Mouse (Mus musculus) large intestine, adult 2 months (tissue): ENCODE results near the gene Fam19a2. TPM values are rescaled to one million over a fixed set of nuclear protein-coding genes. Genes with fewer than 3 reads are reported as not detected.

Experiments
- DNase-seq: peaks from one replicate; pipeline ENCODE4 v3.0.0-alpha.2; 2012; ENCODE audit warnings: low read depth, low spot score
- WGBS: fragments of 180-500 bp; shearing (Covaris S2); methylation state at CpG from one replicate; pipeline ENCODE4 v1.1.7; 2018; 5-methylcytosine and 5-hydroxymethylcytosine counted together
- polyA plus RNA-seq: library from polyadenylated mRNA; depleted of rRNA; stranded (reverse); fragments of >200 nt; gene quantifications from 2 replicates; pipeline ENCODE4 v1.2.3, GENCODE M21; 2012; rRNA removed

The Fam19a2 gene
- polyA plus RNA-seq, result 0.04 TPM in 1 of 2 replicates, not detected in the other

- peak; percentile 27 for DNase-seq
- 4% methylated on average over 12 of the region's 12 CpGs for WGBS
Observed at GRCm38 (mm10) chr10:123263876-123264309, at the start of gene Fam19a2. Fam19a2 (plus strand) TSS chr10:123263996.

- DNase-seq, result no peak
- WGBS, result 85% methylated on average over 5 of the region's 5 CpGs
Observed at GRCm38 (mm10) chr10:123222785-123223184, 41.0 kb upstream of the Fam19a2 start.

DNA sequence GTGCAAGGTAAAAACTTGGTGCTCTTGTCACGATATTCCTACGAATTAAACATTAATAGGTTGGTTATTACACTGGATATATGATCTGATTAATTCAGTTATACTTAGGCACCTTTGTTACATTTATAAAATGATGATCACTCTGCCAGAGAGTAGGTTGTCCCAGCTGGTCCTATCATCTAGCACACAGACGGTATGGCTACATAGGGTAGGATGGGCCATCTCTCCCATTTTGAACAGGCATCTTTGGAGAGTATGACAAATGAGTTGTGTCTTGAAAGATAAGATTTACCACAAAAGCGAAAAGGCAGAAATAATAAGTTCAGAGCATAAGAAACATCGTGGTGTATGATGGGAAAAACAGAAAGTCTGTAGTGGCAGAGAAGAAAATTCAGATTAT is 34.4 kb upstream of the Fam19a2 start:
- 87% methylated on average over 5 of the region's 5 CpGs for WGBS
- no peak for DNase-seq

DNA sequence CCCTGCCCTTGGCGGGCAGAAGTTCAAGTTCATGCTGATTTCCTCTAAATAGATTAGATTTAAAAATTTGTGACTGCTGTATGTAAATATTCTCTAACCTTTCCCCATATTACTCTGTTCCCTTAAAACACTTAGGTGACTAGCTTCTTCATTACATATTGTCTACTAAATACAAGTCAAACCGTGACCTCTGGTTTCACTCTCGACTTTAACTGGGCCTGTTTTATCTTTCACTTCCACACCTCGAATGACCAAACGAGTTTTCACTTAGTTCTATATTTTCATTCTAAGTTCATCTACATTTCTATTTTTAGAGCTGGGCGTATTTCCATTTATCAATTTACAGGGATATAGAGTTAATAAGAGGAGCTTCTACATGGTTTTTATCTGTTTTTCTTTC is 15.7 kb upstream of the Fam19a2 start:
- WGBS, result 76% methylated on average over 6 of the region's 6 CpGs
- DNase-seq, result no peak

- WGBS, result 64% methylated on average over 9 of the region's 9 CpGs
- no peak for DNase-seq
Observed at GRCm38 (mm10) chr10:123251904-123252303, 11.9 kb upstream of the Fam19a2 start.

DNA sequence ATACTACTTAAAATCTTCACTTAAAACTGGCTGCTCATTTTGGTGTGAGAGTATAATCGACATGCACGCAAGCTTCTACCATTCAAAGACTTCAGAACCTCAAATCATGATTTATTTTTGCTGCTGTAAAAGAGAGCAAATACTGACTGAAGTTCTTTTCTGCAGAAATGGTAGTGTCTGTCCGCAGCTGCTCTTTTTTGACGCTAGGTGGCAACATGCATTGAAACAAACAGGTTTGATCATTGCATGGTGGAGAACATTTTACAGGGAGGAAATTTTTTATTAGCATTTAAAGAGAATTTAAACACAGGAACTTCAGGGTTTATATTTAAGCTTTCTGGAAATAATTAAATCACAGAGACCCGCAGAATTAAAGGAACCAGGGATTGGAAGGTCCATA is 9.5 kb upstream of the Fam19a2 start:
- 20% methylated on average over 5 of the region's 5 CpGs for WGBS
- DNase-seq, result no peak

GRCm38 (mm10) chr10:123255674-123256348 is 8.0 kb upstream of the Fam19a2 start:
- no peak for DNase-seq
- 82% methylated on average over 7 of the region's 7 CpGs for whole genome bisulfite sequencing

DNA sequence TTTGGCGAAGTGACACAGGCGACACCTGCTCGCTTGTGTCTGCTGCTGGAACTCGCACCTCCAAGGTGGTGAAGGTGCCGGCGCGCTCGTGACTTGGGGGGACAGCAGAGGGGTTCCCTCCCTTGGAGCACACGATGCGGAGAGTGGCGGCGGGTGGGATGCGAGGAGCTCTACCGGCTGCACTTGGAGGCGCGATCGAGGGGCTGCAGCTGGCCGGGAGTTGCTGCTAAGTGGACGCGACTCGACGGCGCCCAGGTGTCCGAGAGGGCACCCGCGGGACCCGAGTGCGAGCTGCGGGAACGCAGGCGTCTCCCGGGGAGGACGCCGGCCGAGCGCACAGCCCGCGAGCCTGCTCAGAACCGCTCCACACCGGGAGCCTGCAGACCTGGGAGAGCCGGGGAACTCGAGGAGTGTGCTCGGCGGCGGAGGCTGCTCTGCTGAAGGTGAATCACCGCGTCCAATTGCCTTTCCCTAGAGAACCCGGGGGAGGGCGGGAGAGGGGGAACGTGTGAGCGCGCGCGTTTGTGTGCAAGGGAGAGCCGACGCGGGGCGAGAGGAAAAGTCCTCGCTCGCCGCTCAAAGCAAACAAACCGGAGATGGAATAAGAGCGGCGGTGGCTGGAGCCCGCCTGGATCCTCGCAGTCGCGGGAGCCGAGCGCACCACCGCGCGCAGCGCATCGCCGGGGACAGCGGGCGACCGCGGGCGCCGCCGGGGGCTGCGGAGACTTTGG is 830 bp downstream of the Fam19a2 start:
- under 1% methylated on average over 83 of the region's 84 CpGs for WGBS
- DNase-seq, result no peak

DNA sequence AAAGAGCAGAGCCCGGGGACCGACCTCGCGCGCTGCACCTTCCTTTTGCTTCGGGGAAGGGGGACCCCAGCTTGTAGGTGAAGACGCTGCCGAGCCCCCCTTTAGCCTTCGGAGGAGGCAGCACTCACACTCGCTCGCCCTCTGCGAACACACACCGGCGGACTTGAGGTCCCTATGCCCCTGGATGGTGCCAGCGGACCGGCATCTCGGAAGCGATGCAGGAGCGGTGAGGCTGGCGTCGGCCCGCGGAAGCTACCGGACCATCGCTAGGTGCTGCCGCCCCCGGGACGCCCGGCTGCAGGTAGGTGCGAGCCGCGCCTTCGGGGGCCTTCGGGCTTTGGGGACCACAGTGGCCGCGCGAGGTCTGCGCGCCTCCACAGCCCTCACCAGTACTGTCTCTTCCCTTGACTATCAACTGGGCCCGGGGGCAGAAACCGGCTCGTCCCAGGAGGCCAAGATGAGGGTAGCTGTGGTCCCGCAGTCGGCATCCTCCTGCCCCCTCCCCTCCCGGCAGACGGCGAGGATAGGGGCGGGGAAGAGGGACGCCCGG is 1.5 kb downstream of the Fam19a2 start:
- 3% methylated on average over 49 of the region's 50 CpGs for WGBS
- DNase-seq, result no peak

DNA sequence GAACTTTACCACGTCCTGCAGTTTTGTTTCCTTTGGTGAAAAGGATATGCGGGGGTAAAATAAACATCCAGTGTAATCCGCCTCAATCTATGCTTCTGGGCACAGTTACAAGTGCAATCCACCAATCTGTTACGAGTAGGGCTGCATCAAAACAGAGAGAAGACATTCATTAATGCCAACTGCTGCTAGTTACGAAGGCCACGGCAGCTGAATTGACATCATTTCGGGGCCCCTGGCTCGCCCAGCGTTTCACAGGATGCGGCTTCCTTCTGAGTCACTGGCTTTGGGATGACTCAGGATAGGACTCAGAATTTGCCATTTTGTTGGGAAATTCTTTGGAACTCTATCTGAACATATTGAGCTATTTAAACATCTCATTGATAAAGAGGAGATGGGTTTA is 4.8 kb downstream of the Fam19a2 start:
- DNase-seq, result no peak
- 63% methylated on average over 10 of the region's 10 CpGs for WGBS

DNA sequence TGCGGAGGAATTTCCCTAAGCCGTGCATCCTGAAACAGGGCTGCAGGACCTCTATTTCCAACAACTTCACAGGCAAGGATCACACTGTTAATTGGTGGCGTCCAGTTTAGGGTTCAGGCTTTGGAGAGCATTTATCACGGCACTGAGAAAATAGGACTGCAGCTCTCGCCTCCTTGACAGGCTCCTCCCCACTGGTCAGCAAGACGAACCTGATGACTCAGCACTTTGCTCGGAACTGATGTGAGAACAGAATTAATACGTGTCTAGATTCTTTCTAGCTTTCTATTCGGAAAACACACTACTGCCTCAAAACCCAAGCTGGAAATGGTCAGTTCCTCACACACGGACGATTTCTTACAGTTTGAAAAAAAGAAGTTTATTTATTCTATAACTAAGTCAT is 10.8 kb downstream of the Fam19a2 start:
- 57% methylated on average over 11 of the region's 11 CpGs for WGBS
- DNase-seq, result no peak

DNA sequence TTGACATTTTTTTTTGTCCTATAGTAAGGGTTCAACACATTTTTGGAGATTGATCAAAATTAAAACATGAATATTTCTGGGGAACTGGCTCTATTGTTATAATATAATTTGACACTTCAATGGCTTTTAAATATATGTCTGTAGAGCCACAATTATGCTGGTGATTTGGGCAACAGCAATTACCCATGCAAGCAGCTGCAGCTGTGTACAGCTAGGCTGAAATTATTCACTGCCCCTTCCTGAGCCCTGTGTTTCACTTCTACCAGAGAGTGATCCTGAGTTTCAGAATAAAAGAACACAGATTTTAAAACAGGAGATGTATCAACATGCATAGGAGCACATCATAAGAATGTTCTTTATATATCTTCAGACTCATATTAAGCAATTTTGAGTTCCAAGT is 43.5 kb downstream of the Fam19a2 start:
- DNase-seq, result no peak

DNA sequence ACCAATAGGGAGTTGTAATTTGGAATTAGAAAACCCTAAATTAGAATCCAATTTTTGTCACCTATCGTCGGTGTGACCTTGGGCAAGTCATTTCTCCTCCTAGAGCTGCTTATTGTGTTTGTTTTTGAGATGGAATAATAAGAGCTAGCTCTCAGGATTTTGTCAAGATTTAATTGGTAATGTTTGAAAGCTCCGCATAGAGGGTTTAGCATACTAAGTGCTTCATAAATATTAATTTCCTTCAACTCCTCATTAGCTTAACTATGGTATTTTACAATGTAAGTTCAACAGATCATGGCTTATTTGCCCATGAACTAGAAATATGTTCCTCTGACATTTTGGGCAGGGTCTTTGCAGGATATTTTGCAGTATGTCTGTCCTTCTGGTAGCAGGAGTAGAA is 62.5 kb downstream of the Fam19a2 start:
- WGBS, result 90% methylated on average over 3 of the region's 3 CpGs

DNA sequence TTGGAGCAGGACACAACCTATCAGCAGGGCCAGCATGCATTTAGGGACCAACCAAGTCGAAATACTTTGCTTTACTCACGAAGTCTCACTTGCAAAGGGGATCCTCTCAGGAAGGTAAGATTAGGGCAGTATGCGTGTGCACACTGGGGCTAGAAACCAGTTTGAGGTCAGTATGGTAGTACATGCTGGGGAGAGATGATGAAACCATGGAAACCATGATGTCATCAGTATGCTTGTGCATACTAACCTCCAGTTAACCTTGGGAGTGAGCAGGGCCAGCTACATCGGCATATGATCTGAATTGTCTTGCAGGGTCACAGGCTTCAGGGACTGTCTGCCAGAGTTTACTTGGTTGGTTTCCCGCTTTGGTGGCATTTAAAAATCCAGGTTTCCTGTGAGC is 77.5 kb downstream of the Fam19a2 start:
- no peak for DNase-seq
- 59% methylated on average over 5 of the region's 5 CpGs for WGBS

More for the DNA sequence above, 62.5 kb downstream of the Fam19a2 start:
- no peak for DNase-seq

DNA sequence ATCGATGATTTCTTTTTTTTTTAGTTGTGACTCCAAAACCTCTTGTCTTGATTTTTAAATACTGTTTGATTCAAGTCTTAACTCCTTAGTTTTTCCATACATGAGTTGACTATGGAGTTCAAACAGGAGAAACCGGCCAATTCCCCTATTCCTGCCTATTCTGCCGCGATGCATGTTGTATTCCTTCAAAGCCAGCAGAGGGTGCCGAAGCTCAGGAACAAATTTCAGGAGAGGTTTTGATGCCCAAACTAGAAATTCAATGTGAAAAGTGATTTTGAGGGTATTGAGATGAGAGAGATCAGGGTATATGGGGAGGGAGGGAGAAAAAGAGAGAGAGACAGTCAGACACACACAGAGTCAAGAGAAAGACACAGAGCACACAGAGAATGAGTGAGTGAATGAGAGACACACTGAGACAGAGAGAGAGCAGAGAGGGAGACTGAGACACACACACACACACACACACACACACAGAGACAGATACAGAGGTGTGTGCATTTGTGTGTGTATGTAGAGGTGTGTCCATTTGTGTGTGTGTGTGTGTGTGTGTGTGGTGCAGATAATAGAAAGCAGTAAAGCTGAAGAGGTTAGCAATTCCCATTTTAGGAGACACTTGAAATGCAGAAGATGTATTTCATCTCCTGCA is 78.9 kb downstream of the Fam19a2 start:
- WGBS, result 28% methylated on average over 5 of the region's 5 CpGs
- no peak for DNase-seq

GRCm38 (mm10) chr10:123346301-123346700 is 82.5 kb downstream of the Fam19a2 start:
- DNase-seq, result no peak
- WGBS, result 94% methylated on average over 8 of the region's 8 CpGs

DNA sequence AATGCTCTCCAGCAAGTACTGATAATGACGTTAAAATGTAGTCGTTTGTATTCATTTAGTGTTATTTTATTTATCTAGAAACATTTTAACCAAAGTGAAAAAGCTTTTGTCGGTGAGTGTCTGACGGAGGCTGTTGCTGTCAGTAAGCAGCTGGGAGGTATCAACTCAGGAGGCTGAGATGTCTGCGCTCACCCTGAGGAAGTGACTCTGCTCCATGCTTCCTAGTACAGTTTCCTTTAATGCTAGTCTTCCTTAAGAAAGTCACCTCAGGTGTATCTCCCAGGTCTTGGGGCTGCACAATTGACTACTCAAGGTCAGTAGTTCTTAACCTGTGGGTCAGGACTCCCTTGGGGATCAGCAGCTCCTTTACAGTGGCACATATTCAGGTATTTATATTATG is 89.9 kb downstream of the Fam19a2 start:
- DNase-seq, result no peak
- WGBS, result 75% methylated on average over 5 of the region's 5 CpGs

GRCm38 (mm10) chr10:123357010-123357409 is 93.2 kb downstream of the Fam19a2 start:
- 78% methylated on average over 6 of the region's 6 CpGs for WGBS
- DNase-seq, result no peak

- no peak for DNase-seq
- 66% methylated on average over 14 of the region's 14 CpGs for WGBS
Observed at GRCm38 (mm10) chr10:123360492-123360891, 96.7 kb downstream of the Fam19a2 start.

DNA sequence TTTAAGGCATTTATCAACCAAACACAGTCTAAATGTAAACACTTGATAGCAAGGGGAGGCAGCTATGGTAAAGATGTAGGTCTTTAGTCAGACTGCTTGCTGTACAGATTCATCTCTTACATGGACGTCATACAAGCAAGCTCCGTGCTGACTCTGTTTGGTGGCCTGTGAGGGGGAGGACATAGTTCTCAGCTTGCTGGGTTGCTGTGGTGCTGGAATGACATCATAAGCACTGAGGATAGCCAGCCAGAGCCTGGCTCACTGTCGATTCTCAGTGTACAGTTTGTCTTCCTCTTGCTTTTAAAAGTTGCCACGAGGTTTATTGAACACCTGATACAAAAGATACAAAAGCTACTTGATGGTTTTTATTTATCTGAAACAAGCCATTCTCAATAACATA is 100.8 kb downstream of the Fam19a2 start:
- DNase-seq, result no peak
- WGBS, result 56% methylated on average over 4 of the region's 4 CpGs
